8 mouse cellular contexts compared by ENCODE assay signal in the genomic region with DNA sequence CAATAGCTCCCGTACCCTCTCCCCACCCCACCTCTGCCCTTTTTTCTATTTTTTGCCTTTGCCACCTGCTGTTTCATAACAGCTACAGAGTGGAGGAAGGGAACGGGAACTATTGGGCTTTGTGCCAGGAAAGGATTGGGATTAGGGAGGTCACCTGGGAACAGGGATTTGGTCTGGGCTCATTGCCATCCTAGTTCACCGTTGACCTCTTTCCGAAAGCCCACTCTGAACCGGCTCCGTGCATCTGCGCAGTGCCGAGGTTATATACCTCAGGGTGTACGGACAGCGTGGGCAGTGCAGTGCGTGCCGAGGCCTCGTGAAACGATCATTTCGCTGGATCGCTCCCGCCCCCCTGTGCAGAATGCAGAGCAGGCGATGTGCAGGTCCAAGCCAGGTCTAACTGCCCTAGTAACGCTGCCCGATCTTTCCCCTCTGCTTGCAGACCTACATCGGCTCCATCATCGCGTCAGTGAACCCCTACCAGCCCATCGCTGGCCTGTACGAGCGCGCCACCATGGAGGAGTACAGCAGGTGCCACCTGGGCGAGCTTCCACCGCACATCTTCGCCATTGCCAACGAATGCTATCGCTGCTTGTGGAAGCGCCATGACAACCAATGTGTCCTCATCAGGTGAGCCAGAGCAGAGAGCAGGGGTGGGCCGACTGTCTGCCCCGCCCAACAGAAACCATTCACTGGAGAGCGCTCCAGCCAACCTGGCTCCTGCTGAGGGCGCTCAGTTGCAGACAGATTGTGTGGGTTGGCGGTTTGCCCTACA.
DNase-seq lines count a peak whose midpoint lies in the region; ATAC-seq and TF ChIP-seq lines count a peak whose summit lies in the region.

No protein-coding gene starts in this region.

- peaks cover 63% of the 10 kb centered on the region for H3K36me3 ChIP-seq in megakaryocyte, embryonic 14.5 days (replicated peaks; ENCODE audit: low read length)
- H3K36me3 ChIP-seq in forebrain, postnatal 0 days (ENCODE audit: insufficient read depth): no peaks in the 10 kb centered on the region
- no peaks in the 10 kb centered on the region for H3K36me3 ChIP-seq in neural tube, embryonic 13.5 days
- H3K36me3 ChIP-seq in thymus, adult 2 months (ENCODE audit: control insufficient read depth, insufficient read depth, low read length): no peaks in the 10 kb centered on the region

- no peaks in the 10 kb centered on the region for H3K27me3 ChIP-seq in megakaryocyte, embryonic 14.5 days (replicated peaks)
- no peaks in the 10 kb centered on the region for H3K27me3 ChIP-seq in forebrain, postnatal 0 days (ENCODE audit: insufficient read depth, low read length)
- H3K27me3 ChIP-seq in neural tube, embryonic 13.5 days: 0 out of 2 replicates have a peak, but pooled peaks cover 6% of the 10 kb centered on the region
- H3K27me3 ChIP-seq in thymus, adult 2 months (ENCODE audit: control insufficient read depth, insufficient read depth, low read length): no peaks in the 10 kb centered on the region

- H3K4me2 ChIP-seq in forebrain, postnatal 0 days (ENCODE audit: low read depth): peak overlapping the region; percentile 66
- peak overlapping the region; percentile 43 for H3K4me2 ChIP-seq in neural tube, embryonic 13.5 days

- peak overlapping the region; percentile 44 for H3K9ac ChIP-seq in forebrain, postnatal 0 days
- peak overlapping the region; percentile 41; the same call in 1 of the 2 replicates for H3K9ac ChIP-seq in neural tube, embryonic 13.5 days

- DNase-seq in forebrain, postnatal 0 days: peak; percentile 62
- peak; percentile 56 to 70 for DNase-seq in layer of hippocampus, postnatal 14 days (ENCODE audit: low spot score in 2 of 2)
- DNase-seq in lung, postnatal 4 days: no peak
- DNase-seq in MN1 (ENCODE audit: low spot score): no peak
- DNase-seq in thymus, adult 2 months: no peak

- TF ChIP-seq CTCF in forebrain, postnatal 0 days (IDR thresholded peaks at IDR 0.05; ENCODE audit: low read depth): peak; percentile 10; the same call in 1 of the 2 replicates
- no peak for TF ChIP-seq CTCF in thymus, adult 2 months (IDR thresholded peaks at IDR 0.05; ENCODE audit: borderline replicate concordance, control insufficient read depth, extremely low read depth, insufficient read depth, low read length, poor library complexity)

- WGBS in forebrain, postnatal 0 days: 36% methylated on average over 38 of the region's 38 CpGs
- 53% methylated on average over 38 of the region's 38 CpGs for WGBS in neural tube, embryonic 13.5 days
- whole genome bisulfite sequencing in thymus, adult 2 months: 95% methylated on average over 38 of the region's 38 CpGs

- H3K4me3 ChIP-seq in megakaryocyte, embryonic 14.5 days (replicated peaks): peak overlapping the region; percentile 50
- peak overlapping the region; percentile 36 for H3K4me3 ChIP-seq in forebrain, postnatal 0 days (ENCODE audit: low read depth, low read length)
- peak overlapping the region; percentile 29 for H3K4me3 ChIP-seq in neural tube, embryonic 13.5 days
- no peak overlapping the region for H3K4me3 ChIP-seq in thymus, adult 2 months (ENCODE audit: control insufficient read depth, insufficient read depth, low read length)

- no peak for TF ChIP-seq POLR2A in thymus, adult 2 months (IDR thresholded peaks at IDR 0.05; ENCODE audit: control insufficient read depth, extremely low read depth, insufficient read depth, low read length, poor library complexity)

- peaks cover 29% of the 10 kb centered on the region for H3K4me1 ChIP-seq in megakaryocyte, embryonic 14.5 days
- no peaks in the 10 kb centered on the region for H3K4me1 ChIP-seq in forebrain, postnatal 0 days (ENCODE audit: insufficient read depth)
- H3K4me1 ChIP-seq in neural tube, embryonic 13.5 days (replicated peaks): peaks cover 21% of the 10 kb centered on the region
- H3K4me1 ChIP-seq in thymus, adult 2 months (replicated peaks; ENCODE audit: control insufficient read depth, insufficient read depth, low read length): no peaks in the 10 kb centered on the region

- no peaks in the 10 kb centered on the region for H3K9me3 ChIP-seq in megakaryocyte, embryonic 14.5 days
- H3K9me3 ChIP-seq in forebrain, postnatal 0 days (ENCODE audit: low read length): no peaks in the 10 kb centered on the region
- no peaks in the 10 kb centered on the region for H3K9me3 ChIP-seq in neural tube, embryonic 13.5 days

- 0 out of 2 replicates have a peak overlapping the region, but pooled peaks have one; percentile 5 for H3K27ac ChIP-seq in forebrain, postnatal 0 days (ENCODE audit: low read depth, low read length)
- no peak overlapping the region for H3K27ac ChIP-seq in neural tube, embryonic 13.5 days (replicated peaks)
- no peak overlapping the region for H3K27ac ChIP-seq in thymus, adult 2 months (ENCODE audit: control insufficient read depth, insufficient read depth, low read length)

- no peak for ATAC-seq in megakaryocyte, adult 5-6 weeks (ENCODE audit: poor library complexity, severe bottlenecking)
- ATAC-seq in forebrain, postnatal 0 days: peak; percentile 67
- peak; percentile 68 for ATAC-seq in neural tube, embryonic 13.5 days (ENCODE audit: low read depth)

Comparison
In these comparisons a context has a peak if more than half of its experiments do, and no peak if none do; other contexts are left out.
1. DNase-seq: peak in forebrain, postnatal 0 days (single experiment) and layer of hippocampus, postnatal 14 days (2 of 2); none in lung, postnatal 4 days (0 of 2), MN1 (single experiment) and thymus, adult 2 months (single experiment).